Mouse (Mus musculus): ENCODE measurements around the gene Traf3ip1. TPM values are rescaled to one million over a fixed set of nuclear protein-coding genes. Genes with fewer than 3 reads are reported as not detected.
A peak's percentile ranks its signal among the peaks of the same experiment; 100 is the strongest.

Gene Traf3ip1
- polyA plus RNA-seq, 1 experiment from 2014 or later, result 2.5 TPM

DNA sequence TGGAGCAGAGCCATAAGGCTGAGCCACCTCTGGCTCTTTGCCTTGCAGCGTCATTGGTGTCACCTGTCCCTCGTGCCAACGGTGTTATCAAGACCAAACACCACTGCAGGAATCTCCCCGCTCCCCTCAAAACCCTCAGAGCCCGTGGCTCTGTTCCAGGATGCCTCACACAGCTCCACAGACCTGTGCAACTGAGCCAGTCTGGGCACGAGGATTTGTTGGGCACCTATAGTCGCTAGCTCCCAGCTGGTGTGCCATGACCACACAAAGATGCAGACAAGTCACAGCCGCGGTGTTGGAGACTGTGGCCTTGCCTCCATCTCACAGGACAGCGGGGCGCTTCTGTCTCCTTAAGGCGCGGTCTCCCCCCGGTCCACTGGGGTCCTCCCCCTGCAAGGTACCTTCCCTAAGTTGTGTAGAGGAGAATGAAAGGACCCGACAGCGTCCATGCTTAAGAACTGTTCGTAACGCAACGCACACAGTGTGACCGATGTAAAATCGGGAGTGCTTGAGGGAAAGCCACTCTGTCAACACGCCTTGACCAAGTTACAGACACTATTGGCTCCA, 45.3 kb downstream of the Traf3ip1 start:
- H3K4me1 ChIP-seq (ENCODE audit: insufficient read depth), result peaks cover 37% of the 10 kb centered on the region
- ATAC-seq (peak; percentile 33), DNase-seq (peak; percentile 78)
- WGBS (ENCODE audit: insufficient replicate concordance), result under 1% methylated on average over 22 of the region's 22 CpGs
- no peaks in the 10 kb centered on the region for H3K9me3 ChIP-seq (ENCODE audit: low read length)
- peak overlapping the region; percentile 55 for H3K9ac ChIP-seq (replicated peaks)
- H3K27ac ChIP-seq (ENCODE audit: low read depth), result peak overlapping the region; percentile 85
- peak overlapping the region; percentile 93 for H3K4me3 ChIP-seq (ENCODE audit: low read depth, low read length)
- H3K4me2 ChIP-seq (ENCODE audit: low read depth, low read length), result peak overlapping the region; percentile 76
- H3K27me3 ChIP-seq (ENCODE audit: insufficient read depth, low read length), result no peaks in the 10 kb centered on the region
- TF ChIP-seq EP300 (IDR thresholded peaks at IDR 0.05; ENCODE audit: low read depth) (peak; percentile 80), CTCF (IDR thresholded peaks at IDR 0.05; ENCODE audit: low read depth) (no peak)
- peaks cover 6% of the 10 kb centered on the region for H3K36me3 ChIP-seq (replicated peaks; ENCODE audit: insufficient read depth, low read length)

GRCm38 (mm10) chr1:91540271-91540826, 45.9 kb downstream of the Traf3ip1 start, which contains the start of gene Asb1:
Gene Asb1, plus strand, starts transcription at chr1:91540544.
- peaks cover 12% of the 10 kb centered on the region for H3K36me3 ChIP-seq (replicated peaks; ENCODE audit: insufficient read depth, low read length)
- peak; percentile 34 for TF ChIP-seq CTCF (IDR thresholded peaks at IDR 0.05; ENCODE audit: low read depth)
- TF ChIP-seq EP300 (IDR thresholded peaks at IDR 0.05; ENCODE audit: low read depth), result peak; percentile 85; the same call in 1 of the 2 replicates
- H3K4me2 ChIP-seq (ENCODE audit: low read depth, low read length), result peak within 1 kb of the TSS; percentile 76
- H3K9me3 ChIP-seq (ENCODE audit: low read length), result no peaks in the 10 kb centered on the region
- DNase-seq (peak; percentile 98), ATAC-seq (peak; percentile 91)
- peak within 1 kb of the TSS; percentile 85 for H3K27ac ChIP-seq (ENCODE audit: low read depth)
- peak within 1 kb of the TSS; percentile 93 for H3K4me3 ChIP-seq (ENCODE audit: low read depth, low read length)
- H3K27me3 ChIP-seq (ENCODE audit: insufficient read depth, low read length), result no peaks in the 10 kb centered on the region
- peak within 1 kb of the TSS; percentile 93 for H3K9ac ChIP-seq (replicated peaks)
- H3K4me1 ChIP-seq (ENCODE audit: insufficient read depth), result peaks cover 40% of the 10 kb centered on the region
- 1% methylated on average over 38 of the region's 41 CpGs for WGBS (ENCODE audit: insufficient replicate concordance)

GRCm38 (mm10) chr1:91541042-91541592, 46.7 kb downstream of the Traf3ip1 start:
- H3K27me3 ChIP-seq (ENCODE audit: insufficient read depth, low read length), result no peaks in the 10 kb centered on the region
- no peaks in the 10 kb centered on the region for H3K9me3 ChIP-seq (ENCODE audit: low read length)
- peaks cover 18% of the 10 kb centered on the region for H3K36me3 ChIP-seq (replicated peaks; ENCODE audit: insufficient read depth, low read length)
- ATAC-seq, result peak; percentile 10
- peak overlapping the region; percentile 93 for H3K9ac ChIP-seq (replicated peaks)
- peak overlapping the region; percentile 93 for H3K4me3 ChIP-seq (ENCODE audit: low read depth, low read length)
- peak; percentile 55 for DNase-seq
- H3K4me1 ChIP-seq (ENCODE audit: insufficient read depth), result peaks cover 40% of the 10 kb centered on the region
- peak overlapping the region; percentile 76 for H3K4me2 ChIP-seq (ENCODE audit: low read depth, low read length)
- TF ChIP-seq EP300 (IDR thresholded peaks at IDR 0.05; ENCODE audit: low read depth) (no peak), CTCF (IDR thresholded peaks at IDR 0.05; ENCODE audit: low read depth) (no peak)
- 16% methylated on average over 15 of the region's 15 CpGs for WGBS (ENCODE audit: insufficient replicate concordance)
- peak overlapping the region; percentile 85 for H3K27ac ChIP-seq (ENCODE audit: low read depth)

GRCm38 (mm10) chr1:91543974-91544373, 49.5 kb downstream of the Traf3ip1 start:
- TF ChIP-seq CTCF (IDR thresholded peaks at IDR 0.05; ENCODE audit: low read depth) (peak; percentile 34), EP300 (IDR thresholded peaks at IDR 0.05; ENCODE audit: low read depth) (no peak)
- peak overlapping the region; percentile 59 for H3K4me2 ChIP-seq (ENCODE audit: low read depth, low read length)
- H3K9ac ChIP-seq (replicated peaks), result no peak overlapping the region
- DNase-seq, result no peak
- peak overlapping the region; percentile 15; the same call in 1 of the 2 replicates for H3K4me3 ChIP-seq (ENCODE audit: low read depth, low read length)
- no peaks in the 10 kb centered on the region for H3K9me3 ChIP-seq (ENCODE audit: low read length)
- H3K36me3 ChIP-seq (replicated peaks; ENCODE audit: insufficient read depth, low read length), result peaks cover 43% of the 10 kb centered on the region
- peaks cover 32% of the 10 kb centered on the region for H3K4me1 ChIP-seq (ENCODE audit: insufficient read depth)
- no peak for ATAC-seq
- peak overlapping the region; percentile 34; the same call in 1 of the 2 replicates for H3K27ac ChIP-seq (ENCODE audit: low read depth)
- no peaks in the 10 kb centered on the region for H3K27me3 ChIP-seq (ENCODE audit: insufficient read depth, low read length)
- 65% methylated on average over 4 of the region's 4 CpGs for WGBS (ENCODE audit: insufficient replicate concordance)

DNA sequence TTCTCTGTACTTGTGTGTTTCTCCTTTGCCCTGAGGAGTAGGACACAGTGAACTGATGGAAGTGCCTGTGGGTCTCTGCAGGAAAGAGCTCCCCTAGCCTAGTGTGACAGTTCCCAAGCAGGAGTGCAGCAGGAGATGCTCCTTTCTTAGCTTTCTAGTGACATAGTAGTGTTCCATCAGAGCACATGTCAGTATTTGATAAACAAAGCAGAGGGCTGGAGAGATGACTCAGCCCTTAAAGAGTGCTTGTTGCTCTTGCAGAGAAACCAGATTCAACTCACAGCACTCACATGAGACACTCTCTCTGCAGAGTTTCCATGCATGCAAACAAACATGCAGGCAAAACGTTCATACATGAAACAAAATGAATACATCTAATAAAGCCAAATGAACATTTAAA, 50.8 kb downstream of the Traf3ip1 start:
- peaks cover 53% of the 10 kb centered on the region for H3K36me3 ChIP-seq (replicated peaks; ENCODE audit: insufficient read depth, low read length)
- H3K27ac ChIP-seq (ENCODE audit: low read depth), result peak overlapping the region; percentile 69
- no peak overlapping the region for H3K4me3 ChIP-seq (ENCODE audit: low read depth, low read length)
- TF ChIP-seq CTCF (IDR thresholded peaks at IDR 0.05; ENCODE audit: low read depth) (no peak), EP300 (IDR thresholded peaks at IDR 0.05; ENCODE audit: low read depth) (no peak)
- no peak for DNase-seq
- H3K4me2 ChIP-seq (ENCODE audit: low read depth, low read length), result peak overlapping the region; percentile 59
- H3K4me1 ChIP-seq (ENCODE audit: insufficient read depth), result peaks cover 25% of the 10 kb centered on the region
- no peaks in the 10 kb centered on the region for H3K9me3 ChIP-seq (ENCODE audit: low read length)
- WGBS (ENCODE audit: insufficient replicate concordance), result 76% methylated on average over 1 of the region's 1 CpGs
- no peak overlapping the region for H3K9ac ChIP-seq (replicated peaks)
- no peaks in the 10 kb centered on the region for H3K27me3 ChIP-seq (ENCODE audit: insufficient read depth, low read length)
- ATAC-seq, result no peak

- Histone ChIP-seq H3K9ac (replicated peaks) (no peak overlapping the region), H3K4me3 (ENCODE audit: low read depth, low read length) (no peak overlapping the region), H3K27me3 (ENCODE audit: insufficient read depth, low read length) (no peaks in the 10 kb centered on the region), H3K4me1 (ENCODE audit: insufficient read depth) (peaks cover 17% of the 10 kb centered on the region), H3K9me3 (ENCODE audit: low read length) (no peaks in the 10 kb centered on the region), H3K4me2 (ENCODE audit: low read depth, low read length) (no peak overlapping the region), H3K27ac (ENCODE audit: low read depth) (no peak overlapping the region), H3K36me3 (replicated peaks; ENCODE audit: insufficient read depth, low read length) (peaks cover 63% of the 10 kb centered on the region)
- no peak for TF ChIP-seq EP300 (IDR thresholded peaks at IDR 0.05; ENCODE audit: low read depth)
- TF ChIP-seq CTCF (IDR thresholded peaks at IDR 0.05; ENCODE audit: low read depth), result no peak
- 98% methylated on average over 5 of the region's 5 CpGs for WGBS (ENCODE audit: insufficient replicate concordance)
- DNase-seq (no peak), ATAC-seq (no peak)
Measured at GRCm38 (mm10) chr1:91547567-91547966, 53.1 kb downstream of the Traf3ip1 start.
